Mouse (Mus musculus) kidney, adult 2 months (tissue): ENCODE results near the gene Cenpv.

Experiments used
- CTCF ChIP-seq: fragments of 200-500 bp; conservative IDR thresholded peaks from 2 replicates; pipeline ENCODE4 v1.5.1; 2011; ENCODE audit warnings: low read depth, mild to moderate bottlenecking, control low read depth, low read length, moderate library complexity, mixed read lengths; ENCODE audit not compliant: insufficient read depth, insufficient read length
- POLR2A ChIP-seq: fragments of 200-500 bp; IDR thresholded peaks from one replicate; pipeline ENCODE4 v1.6.1; 2011; ENCODE audit warnings: low read depth, low read length, control low read depth

DNA sequence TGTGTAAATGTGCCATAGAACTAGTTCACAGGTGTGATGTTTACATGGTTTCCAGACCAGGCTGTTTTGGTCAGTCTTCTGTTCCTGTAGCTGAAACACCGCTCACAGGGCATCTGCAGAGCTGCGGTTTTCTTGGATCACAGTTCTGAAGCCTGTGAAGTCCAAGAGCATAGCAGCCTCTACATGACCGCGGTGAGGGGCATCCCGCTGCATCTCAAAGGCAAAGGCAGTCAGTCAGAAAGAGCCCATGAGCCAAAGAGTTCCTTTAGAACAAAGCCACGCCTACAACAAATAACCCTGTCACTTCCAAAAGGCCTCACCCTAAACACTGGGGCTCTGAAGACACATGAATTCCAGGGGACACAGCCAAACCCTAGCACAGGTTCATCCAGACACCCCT, 25.8 kb downstream of the Cenpv start:
- TF ChIP-seq CTCF (no peak), POLR2A (no peak)
